27 mouse cellular contexts compared by ENCODE assay signal in the genomic region with DNA sequence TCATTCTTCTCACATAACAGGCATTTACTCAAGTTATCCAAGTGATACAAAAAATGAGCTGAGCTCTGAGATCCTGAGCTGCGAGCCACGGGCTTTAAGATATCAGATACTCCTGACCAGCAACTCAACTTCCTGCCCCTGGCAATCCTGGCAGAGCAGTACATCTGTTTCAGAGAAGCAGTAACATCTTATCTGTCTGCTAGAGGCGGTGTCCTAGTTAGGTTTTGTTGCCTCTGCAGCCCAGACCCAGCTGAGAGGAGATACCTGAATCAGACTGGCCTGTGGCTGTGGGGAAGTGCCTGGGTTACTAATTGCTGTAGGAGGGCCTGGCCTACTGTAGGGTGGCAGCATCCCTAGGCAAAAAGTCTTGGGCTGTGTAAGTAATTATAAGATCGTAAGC. TPM values are rescaled to one million over a fixed set of nuclear protein-coding genes. Genes with fewer than 3 reads are reported as not detected.
A peak's percentile ranks its signal among the peaks of the same experiment; 100 is the strongest.
DNase-seq lines count a peak whose midpoint lies in the region; ATAC-seq lines count a peak whose summit lies in the region.
"Had no signal": no experiment of that assay in that cellular context is flagged by ENCODE, and none has a peak within 500 bp of the region (broad histone marks: within the 10 kb centered on the region; RNA-seq: fewer than 3 reads in every experiment).

No protein-coding gene starts in this region.

- H3K4me2 ChIP-seq in liver, embryonic 13.5 days: no peak overlapping the region
- H3K4me2 ChIP-seq: forebrain, embryonic 13.5 days; heart, embryonic 13.5 days; stomach, embryonic 15.5 days had no signal

- 40% methylated on average over 4 of the region's 4 CpGs for WGBS in liver, embryonic 13.5 days (ENCODE audit: insufficient replicate concordance)

- no peak overlapping the region for H3K4me3 ChIP-seq in liver, embryonic 13.5 days (replicated peaks)
- H3K4me3 ChIP-seq: forebrain, embryonic 13.5 days; heart, embryonic 13.5 days; hindbrain, embryonic 10.5 days; layer of hippocampus, adult 2 months; left cerebral cortex, adult 2 months; stomach, embryonic 15.5 days had no signal

- peak; percentile 45 for DNase-seq in gastrocnemius, adult 18-20 months (ENCODE audit: low spot score)
- no peak for DNase-seq in gastrocnemius, postnatal 36 days
- peak; percentile 76 for DNase-seq in MEL-GATA-1-ER (ENCODE audit: extremely low read depth, low read depth)
- DNase-seq in liver, embryonic 13.5 days: peak; percentile 5
- no peak for DNase-seq in left cerebral cortex, postnatal 36 days (ENCODE audit: low spot score in 2 of 2)
- no peak for DNase-seq in kidney, adult 18-20 months
- no peak for DNase-seq in cerebellum, adult 11-12 months
- DNase-seq: adrenal gland, adult 2 months; adrenal gland, postnatal 36 days; cerebellum, adult 11 months; cerebellum, postnatal 10 days; heart, postnatal 14 days; kidney, adult 2 months; kidney, postnatal 36 days; lung, adult 18-20 months; lung, postnatal 4 days; midbrain, embryonic 14.5 days had no signal

- ATAC-seq in liver, embryonic 13.5 days (ENCODE audit: low read depth): peak; percentile 64; the same call in 1 of the 2 replicates
- ATAC-seq: activated CD4-positive, CD25-positive, alpha-beta regulatory T cell, adult 4 months; forebrain, embryonic 13.5 days; hindbrain, embryonic 16.5 days; lung, postnatal 0 days had no signal

- H3K9ac ChIP-seq in liver, embryonic 13.5 days: no peak overlapping the region
- H3K9ac ChIP-seq: forebrain, embryonic 13.5 days; heart, embryonic 13.5 days; stomach, embryonic 15.5 days had no signal

- no peak overlapping the region for H3K27ac ChIP-seq in liver, embryonic 13.5 days
- H3K27ac ChIP-seq: forebrain, embryonic 13.5 days; heart, embryonic 13.5 days; hindbrain, embryonic 10.5 days; layer of hippocampus, adult 2 months; left cerebral cortex, adult 2 months; stomach, embryonic 15.5 days had no signal

- H3K27me3 ChIP-seq in liver, embryonic 13.5 days: no peaks in the 10 kb centered on the region
- H3K27me3 ChIP-seq: CH12.LX; forebrain, embryonic 13.5 days; heart, embryonic 13.5 days; stomach, embryonic 15.5 days had no signal

- intact Hi-C loops in gastrocnemius, postnatal 36 days (cut with DNase I): no loop called here
- intact Hi-C loops in left cerebral cortex, postnatal 36 days (cut with DNase I): no loop called here

- peaks cover 70% of the 10 kb centered on the region for H3K36me3 ChIP-seq in liver, embryonic 13.5 days

- peaks cover 15% of the 10 kb centered on the region for H3K4me1 ChIP-seq in liver, embryonic 13.5 days (replicated peaks)
- H3K4me1 ChIP-seq: forebrain, embryonic 13.5 days; stomach, embryonic 15.5 days had no signal

- H3K9me3 ChIP-seq in liver, embryonic 13.5 days (replicated peaks): no peaks in the 10 kb centered on the region
- H3K9me3 ChIP-seq: forebrain, embryonic 13.5 days; heart, embryonic 13.5 days; hindbrain, embryonic 10.5 days; stomach, embryonic 15.5 days had no signal

RNA-seq across cellular contexts. Expression of gene Zbtb43, which starts 8.7 kb away (rescaled TPM):
- total RNA-seq in gastrocnemius, adult 18-20 months (2021): 10 to 100 TPM; 10.3 to 12.7 TPM
- 10 to 100 TPM; 10.7 to 14.5 TPM for total RNA-seq in gastrocnemius, postnatal 36 days (2021)
- 6.1 and 6.9 TPM in 2 replicates for polyA plus RNA-seq in liver, embryonic 13.5 days (2015; fragmentation: Nextera tagmentation; extraction: Ambion mirVana)
- 10 to 100 TPM; 26.7 to 28.3 TPM for total RNA-seq in left cerebral cortex, postnatal 36 days (2021)

RNA-seq across cellular contexts. Expression of gene Zbtb34, which starts 28.5 kb away (rescaled TPM):
- 1 to 10 TPM; 2.9 to 3.0 TPM for total RNA-seq in gastrocnemius, adult 18-20 months (2021)
- 1 to 10 TPM; 4.1 to 4.9 TPM for total RNA-seq in gastrocnemius, postnatal 36 days (2021)
- 1.4 and 1.7 TPM in 2 replicates for polyA plus RNA-seq in liver, embryonic 13.5 days (2015; fragmentation: Nextera tagmentation; extraction: Ambion mirVana)
- 10 to 100 TPM; 18.9 to 27.1 TPM for total RNA-seq in left cerebral cortex, postnatal 36 days (2021)

Comparison
In these comparisons a context has a peak if more than half of its experiments do, and no peak if none do; other contexts are left out.
1. DNase-seq: peak in gastrocnemius, adult 18-20 months (single experiment), MEL-GATA-1-ER (single experiment) and liver, embryonic 13.5 days (single experiment); none in gastrocnemius, postnatal 36 days (0 of 2), left cerebral cortex, postnatal 36 days (0 of 2), kidney, adult 18-20 months (single experiment) and cerebellum, adult 11-12 months (single experiment).